Mouse (Mus musculus) c-Kit-positive CD71-positive TER-119-positive erythroid progenitor cells, embryonic 14.5 days (primary cell): ENCODE data around the gene Olfr139.

ENCODE experiments used
- DNase-seq: peaks from one replicate; pipeline ENCODE4 v3.0.0-alpha.2; 2013; ENCODE audit warnings: low spot score

The Olfr139 gene

GRCm38 (mm10) chr11:74056451-74056850 lies at the start of gene Olfr139, which contains the start of gene Olfr399:
Gene Olfr139, minus strand, starts transcription at chr11:74056551.
Gene Olfr399, minus strand, starts transcription at chr11:74056615.
- no peak for DNase-seq

DNA sequence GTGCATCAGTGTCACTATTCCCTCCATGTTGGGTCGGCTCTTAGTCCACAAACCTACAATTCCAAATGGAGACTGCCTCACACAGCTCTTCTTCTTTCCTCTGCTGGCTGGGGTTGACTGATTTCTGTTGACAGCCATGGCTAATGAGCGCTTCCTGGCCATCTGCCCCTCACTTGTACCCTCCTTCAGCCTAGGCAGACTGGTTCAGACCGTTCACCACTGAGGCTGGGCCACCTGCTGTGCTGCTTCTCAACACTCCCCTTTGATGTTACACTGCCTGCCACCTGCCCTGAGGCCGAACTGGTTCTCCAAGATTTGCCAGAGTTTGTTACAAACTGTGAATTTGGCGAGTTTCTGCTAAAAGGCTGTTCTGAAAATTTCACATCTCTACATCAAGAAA lies 48.7 kb upstream of the Olfr139 start:
- DNase-seq, result no peak

- no peak for DNase-seq
These were observed 45.2 kb upstream of the Olfr139 start for GRCm38 (mm10) chr11:74101507-74101906.

GRCm38 (mm10) chr11:74100724-74101123 lies 44.4 kb upstream of the Olfr139 start:
- no peak for DNase-seq

- no peak for DNase-seq
These were observed 13.3 kb upstream of the Olfr139 start, which contains the start of gene Zfp616 for GRCm38 (mm10) chr11:74069655-74070054. Gene Zfp616, plus strand, starts transcription at chr11:74069955.

- no peak for DNase-seq
These were observed 5.0 kb downstream of the Olfr139 start for GRCm38 (mm10) chr11:74051347-74051746.
